Mouse (Mus musculus): ENCODE measurements around the gene Aco2. TPM values are rescaled to one million over a fixed set of nuclear protein-coding genes. Genes with fewer than 3 reads are reported as not detected.

Aco2 gene
- polyA plus RNA-seq, 2 experiments = 72.1 to 85.0 TPM

- peak overlapping the region; percentile 31 for H3K4me2 ChIP-seq (ENCODE audit: low read depth)
- WGBS (ENCODE audit: insufficient replicate concordance) = 16% methylated on average over 19 of the region's 19 CpGs
- DNase-seq (ENCODE audit: low read depth in 3 of 3, low spot score in 3 of 3) (no peak), ATAC-seq (ENCODE audit: insufficient read depth) (no peak)
- no peaks in the 10 kb centered on the region for H3K36me3 ChIP-seq (replicated peaks; ENCODE audit: control insufficient read depth, insufficient read depth, low read depth)
- H3K27me3 ChIP-seq (ENCODE audit: control insufficient read depth, insufficient read depth, low read length) = peaks cover 20% of the 10 kb centered on the region
- H3K27ac ChIP-seq = no peak overlapping the region
- TF ChIP-seq EP300 (IDR thresholded peaks at IDR 0.05; ENCODE audit: low read depth) = no peak
- peaks cover 0 to 11% of the 10 kb centered on the region in 2 experiments; a peak in 3 of 4 replicates for H3K4me1 ChIP-seq (replicated peaks; ENCODE audit: control insufficient read depth in 2 of 2, insufficient read depth in 2 of 2, low read length in 1 of 2)
- no peak overlapping the region for H3K9ac ChIP-seq (replicated peaks)
- H3K4me3 ChIP-seq (ENCODE audit: insufficient read depth in 1 of 2, low read depth in 2 of 2, low read length in 2 of 2) = peak overlapping the region in 1 of 2 experiments; percentile 2; a peak in 2 of 4 replicates
- H3K9me3 ChIP-seq (ENCODE audit: control insufficient read depth, low read length) = no peaks in the 10 kb centered on the region
Observed at GRCm38 (mm10) chr15:81937098-81937972, 65.2 kb downstream of the Aco2 start.

- H3K4me3 ChIP-seq (ENCODE audit: insufficient read depth in 1 of 2, low read depth in 2 of 2, low read length in 2 of 2) = no peak overlapping the region
- 42% methylated on average over 2 of the region's 2 CpGs for WGBS (ENCODE audit: insufficient replicate concordance)
- no peaks in the 10 kb centered on the region for H3K36me3 ChIP-seq (replicated peaks; ENCODE audit: control insufficient read depth, insufficient read depth, low read depth)
- DNase-seq (ENCODE audit: low read depth in 3 of 3, low spot score in 3 of 3) (no peak), ATAC-seq (ENCODE audit: insufficient read depth) (no peak)
- peak; percentile 86 for TF ChIP-seq CTCF (IDR thresholded peaks at IDR 0.05; ENCODE audit: low read depth)
- no peak for TF ChIP-seq EP300 (IDR thresholded peaks at IDR 0.05; ENCODE audit: low read depth)
- H3K4me1 ChIP-seq (replicated peaks; ENCODE audit: control insufficient read depth in 2 of 2, insufficient read depth in 2 of 2, low read length in 1 of 2) = peaks cover 0 to 10% of the 10 kb centered on the region in 2 experiments; a peak in 3 of 4 replicates
- H3K4me2 ChIP-seq (ENCODE audit: low read depth) = no peak overlapping the region
- H3K9me3 ChIP-seq (ENCODE audit: control insufficient read depth, low read length) = no peaks in the 10 kb centered on the region
- no peak overlapping the region for H3K27ac ChIP-seq
- peaks cover 20% of the 10 kb centered on the region for H3K27me3 ChIP-seq (ENCODE audit: control insufficient read depth, insufficient read depth, low read length)
- no peak overlapping the region for H3K9ac ChIP-seq (replicated peaks)
Observed at GRCm38 (mm10) chr15:81938246-81938645, 66.1 kb downstream of the Aco2 start.

- no peaks in the 10 kb centered on the region for H3K36me3 ChIP-seq (replicated peaks; ENCODE audit: control insufficient read depth, insufficient read depth, low read depth)
- no peak overlapping the region for H3K4me2 ChIP-seq (ENCODE audit: low read depth)
- TF ChIP-seq CTCF (IDR thresholded peaks at IDR 0.05; ENCODE audit: low read depth) (no peak), EP300 (IDR thresholded peaks at IDR 0.05; ENCODE audit: low read depth) (no peak)
- DNase-seq (ENCODE audit: low read depth in 3 of 3, low spot score in 3 of 3) (no peak), ATAC-seq (ENCODE audit: insufficient read depth) (no peak)
- H3K27ac ChIP-seq = no peak overlapping the region
- no peaks in the 10 kb centered on the region for H3K9me3 ChIP-seq (ENCODE audit: control insufficient read depth, low read length)
- H3K27me3 ChIP-seq (ENCODE audit: control insufficient read depth, insufficient read depth, low read length) = peaks cover 20% of the 10 kb centered on the region
- 80% methylated on average over 10 of the region's 10 CpGs for WGBS (ENCODE audit: insufficient replicate concordance)
- no peak overlapping the region for H3K9ac ChIP-seq (replicated peaks)
- H3K4me3 ChIP-seq (ENCODE audit: insufficient read depth in 1 of 2, low read depth in 2 of 2, low read length in 2 of 2) = no peak overlapping the region
- H3K4me1 ChIP-seq (replicated peaks; ENCODE audit: control insufficient read depth in 2 of 2, insufficient read depth in 2 of 2, low read length in 1 of 2) = peaks cover 0 to 10% of the 10 kb centered on the region in 2 experiments; a peak in 3 of 4 replicates
Observed at GRCm38 (mm10) chr15:81939157-81939715, 67.1 kb downstream of the Aco2 start.

GRCm38 (mm10) chr15:81939774-81940173 is 67.7 kb downstream of the Aco2 start:
- Histone ChIP-seq H3K36me3 (replicated peaks; ENCODE audit: control insufficient read depth, insufficient read depth, low read depth) (no peaks in the 10 kb centered on the region), H3K4me3 (ENCODE audit: insufficient read depth in 1 of 2, low read depth in 2 of 2, low read length in 2 of 2) (no peak overlapping the region), H3K4me1 (replicated peaks; ENCODE audit: control insufficient read depth in 2 of 2, insufficient read depth in 2 of 2, low read length in 1 of 2) (peaks cover 0 to 10% of the 10 kb centered on the region in 2 experiments; a peak in 3 of 4 replicates), H3K27ac (no peak overlapping the region), H3K9me3 (ENCODE audit: control insufficient read depth, low read length) (no peaks in the 10 kb centered on the region), H3K9ac (replicated peaks) (no peak overlapping the region), H3K4me2 (ENCODE audit: low read depth) (no peak overlapping the region), H3K27me3 (ENCODE audit: control insufficient read depth, insufficient read depth, low read length) (peaks cover 20% of the 10 kb centered on the region)
- TF ChIP-seq CTCF (IDR thresholded peaks at IDR 0.05; ENCODE audit: low read depth) (no peak), EP300 (IDR thresholded peaks at IDR 0.05; ENCODE audit: low read depth) (0 out of 2 replicates have a peak, but pooled peaks have one; percentile 29)
- DNase-seq (ENCODE audit: low read depth in 3 of 3, low spot score in 3 of 3) (peak in 1 of 3 experiments; percentile 16), ATAC-seq (ENCODE audit: insufficient read depth) (peak; percentile 71)
- WGBS (ENCODE audit: insufficient replicate concordance) = 35% methylated on average over 4 of the region's 4 CpGs

- H3K9ac ChIP-seq (replicated peaks) = no peak overlapping the region
- H3K36me3 ChIP-seq (replicated peaks; ENCODE audit: control insufficient read depth, insufficient read depth, low read depth) = no peaks in the 10 kb centered on the region
- H3K27me3 ChIP-seq (ENCODE audit: control insufficient read depth, insufficient read depth, low read length) = peaks cover 20% of the 10 kb centered on the region
- peaks cover 0 to 10% of the 10 kb centered on the region in 2 experiments; a peak in 3 of 4 replicates for H3K4me1 ChIP-seq (replicated peaks; ENCODE audit: control insufficient read depth in 2 of 2, insufficient read depth in 2 of 2, low read length in 1 of 2)
- no peak overlapping the region for H3K27ac ChIP-seq
- no peak for ATAC-seq (ENCODE audit: insufficient read depth)
- TF ChIP-seq CTCF (IDR thresholded peaks at IDR 0.05; ENCODE audit: low read depth) (no peak), EP300 (IDR thresholded peaks at IDR 0.05; ENCODE audit: low read depth) (no peak)
- H3K4me2 ChIP-seq (ENCODE audit: low read depth) = no peak overlapping the region
- no peak overlapping the region for H3K4me3 ChIP-seq (ENCODE audit: insufficient read depth in 1 of 2, low read depth in 2 of 2, low read length in 2 of 2)
- no peak for DNase-seq (ENCODE audit: low read depth in 3 of 3, low spot score in 3 of 3)
- 72% methylated on average over 5 of the region's 5 CpGs for WGBS (ENCODE audit: insufficient replicate concordance)
- no peaks in the 10 kb centered on the region for H3K9me3 ChIP-seq (ENCODE audit: control insufficient read depth, low read length)
Observed at GRCm38 (mm10) chr15:81940219-81940618, 68.1 kb downstream of the Aco2 start.

Data from liver, embryonic 14.5 days (tissue).